Mouse (Mus musculus) spleen, adult 18-20 months (tissue): ENCODE results near the gene Adcy3.

ENCODE experiments used
- DNase-seq, 2 experiments: peaks; one replicate each; pipeline ENCODE4 v3.0.0; 2022; ENCODE audit warnings: mixed read lengths in 2 of 2

Adcy3 gene

GRCm38 (mm10) chr12:4132941-4133846 is at the start of gene Adcy3:
Adcy3 (plus strand) TSS chr12:4133103.
- peak; percentile 63 to 67 for DNase-seq

- DNase-seq: no peak
These were observed 49.5 kb upstream of the Adcy3 start for GRCm38 (mm10) chr12:4083441-4083840.

- DNase-seq: peak; percentile 9 to 55
These were observed 25.5 kb upstream of the Adcy3 start for GRCm38 (mm10) chr12:4107383-4107782.

- no peak for DNase-seq
These were observed 16.8 kb upstream of the Adcy3 start for GRCm38 (mm10) chr12:4116132-4116531.

GRCm38 (mm10) chr12:4117136-4117535 is 15.8 kb upstream of the Adcy3 start:
- DNase-seq: no peak

GRCm38 (mm10) chr12:4117579-4117978 is 15.3 kb upstream of the Adcy3 start:
- DNase-seq: no peak

- no peak for DNase-seq
These were observed 5.6 kb upstream of the Adcy3 start for GRCm38 (mm10) chr12:4127346-4127745.

GRCm38 (mm10) chr12:4133847-4134212 is 927 bp downstream of the Adcy3 start:
- DNase-seq: no peak

GRCm38 (mm10) chr12:4143179-4143578 is 10.3 kb downstream of the Adcy3 start:
- no peak for DNase-seq

- DNase-seq: no peak
These were observed 18.0 kb downstream of the Adcy3 start for GRCm38 (mm10) chr12:4150936-4151335.

- DNase-seq: no peak
These were observed 19.1 kb downstream of the Adcy3 start for GRCm38 (mm10) chr12:4151969-4152368.

- DNase-seq: no peak
These were observed 24.6 kb downstream of the Adcy3 start for GRCm38 (mm10) chr12:4157466-4157865.

- no peak for DNase-seq
These were observed 25.3 kb downstream of the Adcy3 start for GRCm38 (mm10) chr12:4158179-4158578.

GRCm38 (mm10) chr12:4158868-4159632 is 26.1 kb downstream of the Adcy3 start:
- no peak for DNase-seq

GRCm38 (mm10) chr12:4160322-4160721 is 27.4 kb downstream of the Adcy3 start:
- no peak for DNase-seq

GRCm38 (mm10) chr12:4162886-4163285 is 30.0 kb downstream of the Adcy3 start:
- no peak for DNase-seq

GRCm38 (mm10) chr12:4166970-4167369 is 34.1 kb downstream of the Adcy3 start:
- no peak for DNase-seq

GRCm38 (mm10) chr12:4169058-4169457 is 36.2 kb downstream of the Adcy3 start:
- DNase-seq: no peak

- DNase-seq: no peak
These were observed 36.7 kb downstream of the Adcy3 start for GRCm38 (mm10) chr12:4169622-4170021.

GRCm38 (mm10) chr12:4173108-4173790 is 40.3 kb downstream of the Adcy3 start:
- DNase-seq: no peak

- DNase-seq: no peak
These were observed 45.9 kb downstream of the Adcy3 start for GRCm38 (mm10) chr12:4178839-4179238.

- DNase-seq: no peak
These were observed 46.8 kb downstream of the Adcy3 start for GRCm38 (mm10) chr12:4179671-4180233.

- no peak for DNase-seq
These were observed 47.6 kb downstream of the Adcy3 start for GRCm38 (mm10) chr12:4180507-4180906.
